Mouse (Mus musculus): Measurements from ENCODE around the gene Atp5d.

Atp5d gene

DNA sequence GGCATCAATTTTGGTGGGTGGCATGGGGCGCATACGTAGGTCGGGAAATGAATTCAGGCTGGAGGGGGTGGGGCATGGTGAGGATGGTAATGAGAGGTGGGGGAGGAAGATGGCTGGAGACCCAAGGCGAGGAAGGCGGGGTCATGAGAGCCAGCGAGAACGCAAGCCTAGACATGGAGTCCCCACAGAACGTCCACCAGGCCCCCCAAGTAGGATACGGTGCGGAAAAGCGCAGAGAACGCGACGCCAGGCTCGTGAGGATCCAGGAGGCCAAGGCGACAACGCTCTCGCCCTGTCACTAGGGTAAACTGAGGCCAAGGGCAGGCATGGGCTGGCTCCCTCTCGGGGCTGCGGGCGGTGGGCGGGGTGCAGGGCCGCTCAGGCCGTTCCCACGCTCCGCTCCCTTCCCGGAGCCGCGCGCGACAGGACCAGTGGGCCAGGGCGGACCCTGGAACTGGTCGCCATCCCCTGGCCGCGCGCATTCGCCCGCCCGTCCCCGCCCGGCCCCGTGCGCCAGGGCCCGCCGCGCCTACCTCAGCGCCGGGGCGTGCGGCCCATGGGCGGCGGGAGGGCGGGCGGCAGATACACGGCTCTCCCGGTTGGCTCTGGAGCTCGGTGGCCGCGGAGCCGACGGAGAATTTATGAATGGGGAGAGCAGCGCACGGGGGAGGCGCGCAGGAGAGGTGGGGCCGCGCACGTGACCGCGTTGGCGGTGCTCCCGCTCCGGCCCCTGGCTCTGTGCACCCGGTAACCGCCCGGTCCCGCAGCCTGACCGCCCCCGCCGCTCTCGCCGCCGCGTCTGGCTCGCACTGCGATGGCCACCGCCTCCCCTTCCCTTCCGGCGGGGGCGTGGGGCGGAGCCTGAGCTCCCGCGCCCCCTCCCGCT, at the start of gene Atp5d:
Atp5d (plus strand) TSS at position 80 of the 886 bp plus-strand sequence.
- peak; percentile 57 for DNase-seq (ENCODE audit: low spot score)

DNA sequence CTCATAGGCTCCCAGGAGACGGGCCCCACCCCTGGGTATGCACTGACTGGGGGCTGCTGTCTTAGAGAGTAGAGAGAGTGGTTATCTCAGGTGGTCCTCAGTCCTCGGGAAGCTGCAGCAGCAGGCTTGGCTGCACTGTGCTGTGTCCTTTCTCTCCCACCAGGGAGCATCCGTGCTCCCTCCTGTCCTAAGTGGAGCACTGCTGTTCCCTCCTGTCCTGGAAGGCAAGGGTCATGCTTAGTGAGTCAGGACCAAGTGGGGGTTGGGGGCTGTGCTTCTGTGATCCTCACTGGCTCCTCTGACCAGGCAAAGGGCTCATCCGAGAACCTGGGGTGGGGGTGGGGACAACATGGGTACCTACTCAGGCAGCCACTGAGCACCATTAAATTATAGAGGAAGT, 49.3 kb upstream of the Atp5d start:
- DNase-seq (ENCODE audit: low spot score), result no peak

DNA sequence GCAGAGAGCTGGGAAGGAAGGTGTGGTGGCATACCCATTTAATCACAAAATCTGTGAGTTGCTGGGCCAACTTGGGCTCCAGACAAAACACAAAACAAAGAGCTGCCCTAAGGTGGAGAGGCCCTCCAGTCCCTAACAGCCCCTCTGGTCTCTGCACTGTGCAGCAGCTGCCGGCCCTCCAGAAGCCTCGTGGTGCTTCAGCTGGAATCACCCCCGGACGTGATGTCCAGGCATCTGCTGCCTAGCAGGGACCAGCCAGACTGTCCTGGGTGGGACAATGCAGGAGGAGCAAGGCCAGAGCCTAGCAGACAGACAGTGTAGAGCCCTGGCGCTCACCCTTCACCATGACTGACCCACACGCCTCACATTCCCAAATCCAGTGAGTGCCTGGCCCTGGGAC, 46.9 kb upstream of the Atp5d start:
- DNase-seq (ENCODE audit: low spot score), result no peak

DNA sequence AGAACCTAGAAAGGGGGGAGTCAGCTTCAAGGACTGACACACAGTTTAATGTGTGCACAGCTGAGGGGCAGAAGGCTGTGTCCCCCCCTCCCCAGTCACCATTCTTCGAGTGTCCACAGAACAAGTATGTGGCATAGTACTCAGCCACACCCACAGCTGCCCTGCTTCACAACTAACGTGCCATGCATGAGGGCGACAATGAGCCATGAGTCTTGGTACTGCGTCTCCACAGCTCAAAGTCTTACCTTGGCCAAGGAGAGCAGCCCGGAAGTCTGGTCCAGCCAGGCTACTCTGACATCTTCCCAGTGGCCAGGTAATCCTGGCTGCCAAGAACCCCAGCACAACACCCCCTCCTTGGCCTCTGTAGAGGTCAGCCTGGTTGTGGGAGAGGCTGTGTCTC, 45.7 kb upstream of the Atp5d start:
- DNase-seq (ENCODE audit: low spot score), result no peak

DNA sequence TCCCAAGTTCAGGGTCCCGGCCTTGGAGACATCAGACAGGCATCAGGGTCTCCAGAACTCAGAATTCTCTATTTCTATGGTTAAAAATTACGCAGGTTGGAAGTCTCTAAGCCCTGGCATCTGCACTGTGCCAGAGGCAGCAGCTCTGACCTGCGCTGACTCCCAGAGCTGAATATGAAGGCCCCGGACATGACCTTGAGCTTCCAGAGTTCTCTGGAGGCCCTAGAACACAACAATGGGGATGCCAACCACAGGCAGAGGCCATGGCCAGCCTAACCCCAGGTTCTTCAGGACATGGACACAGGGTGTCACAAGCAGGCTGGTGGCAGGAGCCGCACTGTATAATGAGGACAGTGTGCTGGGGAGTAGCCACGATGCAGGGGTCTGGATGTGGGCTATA, 44.3 kb upstream of the Atp5d start:
- DNase-seq (ENCODE audit: low spot score), result no peak

DNA sequence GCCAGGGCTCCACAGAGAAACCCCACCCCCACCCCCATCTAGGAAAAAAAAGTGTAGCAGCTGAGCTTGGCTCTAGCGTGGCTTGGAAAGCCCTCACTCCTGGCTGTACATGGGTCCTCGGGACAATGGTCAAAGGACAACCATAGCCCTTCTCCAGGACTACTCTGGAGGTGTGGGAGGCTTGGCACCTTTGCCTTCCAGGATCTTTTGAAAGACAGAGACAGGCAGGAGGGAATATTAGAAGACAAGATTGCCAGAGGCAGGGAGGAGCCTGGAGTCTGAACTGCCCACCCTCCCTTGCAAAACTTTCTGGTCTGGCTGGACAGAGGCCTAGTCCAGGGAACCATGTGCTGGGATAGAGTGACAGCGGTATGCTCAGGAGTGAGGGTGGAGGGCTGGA, 43.7 kb upstream of the Atp5d start:
- no peak for DNase-seq (ENCODE audit: low spot score)

- DNase-seq (ENCODE audit: low spot score), result no peak
These were observed 42.9 kb upstream of the Atp5d start for GRCm38 (mm10) chr10:80095547-80095946.

DNA sequence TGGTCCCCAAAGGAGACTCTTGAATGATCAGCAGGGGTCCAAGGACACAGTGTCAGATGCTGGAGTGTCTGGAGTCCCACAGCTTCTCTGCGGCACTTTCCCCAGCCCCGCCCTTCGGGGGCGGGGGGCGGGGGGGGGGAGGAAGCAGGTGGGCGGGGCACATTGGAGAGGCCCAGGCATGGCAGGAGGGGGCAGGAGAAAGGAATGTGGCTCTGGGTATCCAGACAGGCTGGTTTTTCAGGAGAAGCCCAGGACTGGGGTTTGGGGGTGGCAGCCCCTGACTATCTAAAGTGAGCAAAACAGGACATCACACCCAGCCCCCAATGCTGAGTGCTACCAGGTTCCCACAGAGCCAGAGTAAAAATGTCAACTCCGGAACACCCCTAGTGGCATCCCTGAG, 41.2 kb upstream of the Atp5d start:
- DNase-seq (ENCODE audit: low spot score), result peak; percentile 43

DNA sequence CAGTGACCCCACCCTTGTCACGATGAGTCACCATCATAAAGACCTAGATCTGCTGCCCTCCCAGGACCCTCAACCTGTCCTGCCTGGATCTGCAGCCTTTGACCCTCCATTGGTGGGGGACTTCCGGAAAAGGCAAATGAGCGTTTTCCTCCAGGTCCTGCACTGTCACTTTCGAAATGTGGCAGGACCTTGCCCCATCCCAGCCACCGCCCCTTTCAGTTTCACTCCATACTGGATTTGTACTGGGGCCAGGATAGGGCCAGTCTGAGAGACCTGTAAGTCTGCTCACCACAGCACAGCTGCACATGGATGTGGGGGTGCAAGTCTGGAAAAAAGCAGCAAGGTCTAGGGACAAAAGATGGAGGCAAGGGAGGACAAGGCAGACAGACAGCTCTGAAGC, 39.8 kb upstream of the Atp5d start:
- DNase-seq (ENCODE audit: low spot score), result no peak

- peak; percentile 44 for DNase-seq (ENCODE audit: low spot score)
These were observed 37.5 kb upstream of the Atp5d start for GRCm38 (mm10) chr10:80100982-80101381.

DNA sequence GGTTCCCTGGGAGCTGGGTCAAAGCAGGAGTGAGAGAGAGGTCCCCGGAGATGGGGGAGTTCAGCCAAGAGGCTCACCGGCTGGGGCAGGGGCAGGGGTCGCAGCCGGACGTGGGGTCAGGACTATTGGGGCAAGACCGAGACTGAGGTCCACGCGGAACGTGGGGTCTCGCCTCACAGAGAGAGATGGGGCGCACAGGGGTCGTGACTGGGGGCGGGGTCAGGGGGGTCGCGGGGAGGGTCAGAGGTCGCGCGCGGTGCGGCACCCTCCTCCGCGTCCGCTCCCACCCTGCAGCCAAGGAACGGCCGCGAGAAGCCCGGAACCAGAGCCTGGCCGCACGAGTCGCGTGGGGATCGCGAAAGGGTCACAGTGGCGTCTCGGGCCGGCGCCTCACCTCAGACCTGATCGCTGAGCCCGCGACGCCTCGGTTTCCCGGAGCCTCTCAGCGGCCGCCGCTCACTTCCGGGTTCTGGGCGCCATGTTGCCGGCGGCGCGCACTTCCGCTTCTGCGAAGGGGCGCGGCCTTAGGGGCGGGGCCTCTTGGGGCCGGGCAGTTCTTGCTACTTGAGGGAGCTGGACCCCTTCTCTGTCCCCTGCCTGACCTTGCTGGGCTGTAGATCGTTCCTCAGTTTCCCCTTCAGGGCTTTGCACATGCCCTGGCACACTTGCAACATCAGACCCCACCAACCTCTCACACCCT, 36.1 kb upstream of the Atp5d start:
- peak; percentile 90 for DNase-seq (ENCODE audit: low spot score)

DNA sequence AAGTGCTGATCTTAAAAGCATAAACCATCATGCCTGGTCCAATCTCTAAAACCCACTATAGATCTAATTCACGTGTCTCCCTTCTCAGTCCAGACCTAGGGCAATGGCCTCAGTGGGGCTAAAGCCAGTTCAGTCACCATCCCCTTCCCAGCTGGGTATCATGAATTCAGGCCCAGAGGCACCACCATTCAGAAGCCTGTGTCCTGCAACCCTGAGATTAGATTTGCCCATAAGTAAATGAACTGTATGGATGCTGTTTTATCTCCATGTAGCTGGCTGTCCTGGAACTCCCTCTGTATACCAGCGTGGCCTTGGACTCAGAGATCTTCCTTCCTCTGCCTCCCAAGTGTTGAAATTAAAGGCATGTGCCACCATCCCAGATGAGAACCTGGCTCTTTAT, 35.4 kb upstream of the Atp5d start:
- no peak for DNase-seq (ENCODE audit: low spot score)

DNA sequence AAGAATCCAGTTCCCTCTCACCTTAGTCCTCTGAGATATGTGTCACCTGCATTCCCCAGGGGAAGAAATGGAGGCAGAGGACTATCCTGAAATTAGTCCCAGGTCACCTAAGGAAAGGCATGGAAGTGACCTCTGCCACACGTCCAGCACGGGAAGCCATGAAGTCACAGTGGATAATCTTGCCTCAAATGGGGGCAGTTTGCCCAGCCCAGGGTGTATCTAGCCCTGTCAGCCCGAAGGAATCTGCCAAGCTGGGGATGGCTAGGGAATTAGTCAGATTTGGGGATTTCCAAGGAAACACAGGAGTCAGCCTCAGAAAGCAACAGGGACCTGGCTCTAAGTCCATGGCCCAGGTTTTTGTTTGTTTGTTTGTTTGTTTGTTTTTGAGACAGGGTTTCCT, 34.3 kb upstream of the Atp5d start:
- DNase-seq (ENCODE audit: low spot score), result no peak

DNA sequence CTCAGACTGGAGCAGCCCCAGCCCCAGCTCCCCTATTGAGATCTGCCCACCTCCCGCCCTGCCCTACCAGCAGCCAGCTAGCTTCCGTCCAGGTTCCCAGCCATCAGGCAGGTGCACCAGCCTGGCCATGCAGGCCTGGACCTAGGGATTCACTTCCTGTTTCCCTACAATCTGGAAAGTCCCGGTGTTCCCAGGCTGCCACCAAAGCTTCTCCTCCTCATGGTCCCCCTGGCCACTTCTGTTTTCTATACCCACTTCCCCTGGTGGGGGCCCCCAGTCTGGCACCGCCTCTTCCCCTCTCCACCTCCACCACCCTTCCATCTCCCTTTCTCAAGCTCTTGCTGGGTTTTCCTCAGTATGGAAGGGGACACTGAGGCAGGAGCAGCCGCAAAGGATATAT, 33.0 kb upstream of the Atp5d start, which contains the start of gene Sbno2:
Sbno2 (minus strand) TSS at position 112 of the 400 bp plus-strand sequence.
- no peak for DNase-seq (ENCODE audit: low spot score)

DNA sequence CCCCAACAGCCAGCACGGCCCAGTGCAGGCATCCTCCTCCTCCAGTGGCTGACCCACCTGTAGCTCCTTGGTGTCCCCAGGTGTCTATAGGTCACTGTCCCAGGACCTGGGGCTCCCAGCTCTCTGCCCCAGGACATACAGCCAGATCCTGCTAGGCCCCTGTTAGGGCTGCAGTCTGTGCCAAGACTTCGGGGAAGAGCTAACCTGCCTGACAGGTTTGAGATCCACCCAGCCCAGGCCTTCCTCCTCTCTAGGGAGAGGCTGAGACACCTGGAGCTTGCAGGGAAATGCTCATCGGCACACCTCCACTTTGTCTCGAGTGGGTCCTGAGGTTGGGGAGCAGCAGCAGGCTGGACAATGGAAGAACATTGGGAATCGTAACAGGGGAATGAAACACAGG, 32.5 kb upstream of the Atp5d start:
- DNase-seq (ENCODE audit: low spot score), result no peak

DNA sequence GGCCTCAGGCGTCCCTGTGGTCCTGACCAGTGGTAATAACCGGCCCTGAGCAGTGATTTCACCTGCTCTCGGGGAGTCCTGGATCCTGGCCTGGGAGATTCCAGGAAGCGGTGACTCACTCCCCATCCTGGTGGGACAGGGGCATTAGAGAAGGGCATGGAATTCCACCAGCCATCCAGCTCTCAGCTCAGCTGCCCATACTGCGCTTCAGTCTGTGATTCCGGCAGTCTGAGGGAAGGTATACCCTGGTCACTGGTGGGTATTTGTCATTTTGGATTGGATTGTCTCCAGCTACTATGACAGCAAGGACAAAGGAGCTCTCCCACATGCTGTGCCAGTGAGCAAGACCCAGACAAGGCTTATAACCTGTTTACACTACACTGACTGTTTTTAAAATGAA, 30.8 kb upstream of the Atp5d start:
- no peak for DNase-seq (ENCODE audit: low spot score)

GRCm38 (mm10) chr10:80114341-80115284, 23.8 kb upstream of the Atp5d start:
- DNase-seq (ENCODE audit: low spot score), result peak; percentile 94

DNA sequence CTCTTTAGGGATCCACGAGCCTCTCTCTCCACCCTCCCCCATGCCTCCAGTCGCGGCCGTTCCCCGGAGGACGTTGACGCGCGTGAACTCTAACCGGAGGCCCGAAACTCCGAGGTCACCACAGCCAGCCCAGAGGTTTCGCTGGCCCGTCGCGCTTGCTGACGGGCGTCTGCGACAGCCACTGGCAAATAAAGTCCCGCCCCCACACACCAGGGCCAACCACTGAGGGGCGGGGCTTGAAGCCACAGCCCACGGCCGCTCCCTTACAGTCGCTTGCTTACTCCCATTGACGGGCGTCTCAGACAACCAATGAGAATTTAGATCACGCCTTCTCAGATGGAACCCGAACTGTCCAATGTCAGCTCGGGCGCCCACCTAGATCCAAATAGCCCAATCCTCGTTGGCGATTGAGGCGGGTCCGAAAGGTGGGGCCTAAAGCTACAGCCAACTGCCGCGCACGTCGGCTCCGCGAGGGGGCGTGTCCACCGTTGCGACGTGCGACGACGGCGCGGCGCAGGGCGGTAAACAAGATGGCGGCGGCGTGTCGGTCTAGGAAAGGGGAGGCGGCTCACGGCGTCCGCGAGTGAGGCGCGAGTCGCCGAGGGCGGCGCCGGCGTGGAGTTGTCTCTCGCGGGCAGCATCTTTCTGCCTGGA, 23.0 kb upstream of the Atp5d start, which contains the start of gene Stk11:
Stk11 (plus strand) TSS at position 514 of the 654 bp plus-strand sequence.
- DNase-seq (ENCODE audit: low spot score), result peak; percentile 96

DNA sequence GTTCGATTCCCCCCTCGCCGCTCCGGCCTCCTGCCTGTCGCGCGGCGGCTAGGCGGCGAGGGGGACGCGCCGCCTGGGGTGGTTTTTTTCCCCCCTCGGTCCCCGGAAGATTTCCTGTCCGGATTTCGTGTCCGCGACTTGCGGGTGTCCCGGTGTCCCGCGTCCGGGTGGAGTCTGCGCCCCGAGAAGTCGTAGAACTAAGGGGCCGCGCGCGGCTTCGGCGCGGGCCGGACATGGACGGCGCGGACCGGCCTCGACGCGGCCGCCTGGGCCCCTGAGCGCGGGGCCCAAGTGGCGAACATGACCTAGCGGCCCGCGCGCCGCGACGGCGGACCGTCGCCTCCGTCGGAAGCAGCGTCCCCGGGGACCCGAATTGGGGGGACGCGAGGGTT, 22.5 kb upstream of the Atp5d start:
- no peak for DNase-seq (ENCODE audit: low spot score)

DNA sequence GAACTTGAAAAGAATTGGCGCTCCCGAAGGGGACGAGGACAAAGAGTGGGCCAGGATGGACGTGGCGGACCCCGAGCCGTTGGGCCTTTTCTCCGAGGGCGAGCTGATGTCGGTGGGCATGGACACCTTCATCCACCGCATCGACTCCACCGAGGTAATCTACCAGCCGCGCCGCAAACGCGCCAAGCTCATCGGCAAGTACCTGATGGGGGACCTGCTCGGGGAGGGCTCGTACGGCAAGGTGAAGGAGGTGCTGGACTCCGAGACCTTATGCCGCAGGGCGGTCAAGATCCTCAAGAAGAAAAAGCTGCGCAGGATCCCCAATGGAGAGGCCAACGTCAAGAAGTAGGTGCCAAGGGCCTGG, 21.9 kb upstream of the Atp5d start:
- DNase-seq (ENCODE audit: low spot score), result no peak

- no peak for DNase-seq (ENCODE audit: low spot score)
These were observed 21.3 kb upstream of the Atp5d start for GRCm38 (mm10) chr10:80116927-80117691.
